Mouse (Mus musculus) monocyte, adult 5-6 weeks (primary cell): ENCODE measurements around the gene Zbtb44. TPM values are rescaled to one million over a fixed set of nuclear protein-coding genes. Genes with fewer than 3 reads are reported as not detected.

ENCODE experiments used
- ATAC-seq: fragments of 153-309, 156-312 bp; replicated peaks from 2 replicates; pipeline ENCODE4 v1.8.0; 2017; ENCODE audit warnings: mild to moderate bottlenecking; ENCODE audit not compliant: low TSS enrichment, insufficient number of reproducible peaks, severe bottlenecking, poor library complexity, low FRiP score
- total RNA-seq: library from RNA; stranded (forward); fragments of 200-1000, 200-491, 200-594 nt; gene quantifications from 3 replicates; pipeline ENCODE4 v1.2.3, GENCODE M21; 2017

Gene Zbtb44
- total RNA-seq, 1 experiment from 2014 or later = 32.1 TPM

GRCm38 (mm10) chr9:31092111-31092832 is 61.8 kb downstream of the Zbtb44 start:
- ATAC-seq = no peak

GRCm38 (mm10) chr9:31092833-31093195 is 62.4 kb downstream of the Zbtb44 start:
- ATAC-seq = no peak

GRCm38 (mm10) chr9:31097088-31098082 is 66.9 kb downstream of the Zbtb44 start:
- ATAC-seq = no peak

- no peak for ATAC-seq
Measured at GRCm38 (mm10) chr9:31098118-31098517, 67.7 kb downstream of the Zbtb44 start.

- no peak for ATAC-seq
Measured at GRCm38 (mm10) chr9:31108464-31108863, 78.0 kb downstream of the Zbtb44 start.

- no peak for ATAC-seq
Measured at GRCm38 (mm10) chr9:31115586-31115985, 85.1 kb downstream of the Zbtb44 start.

- no peak for ATAC-seq
Measured at GRCm38 (mm10) chr9:31117088-31117487, 86.6 kb downstream of the Zbtb44 start.

- no peak for ATAC-seq
Measured at GRCm38 (mm10) chr9:31117488-31117887, 87.0 kb downstream of the Zbtb44 start.

- no peak for ATAC-seq
Measured at GRCm38 (mm10) chr9:31118520-31119298, 88.3 kb downstream of the Zbtb44 start.

- ATAC-seq = no peak
Measured at GRCm38 (mm10) chr9:31119405-31119804, 89.0 kb downstream of the Zbtb44 start.

GRCm38 (mm10) chr9:31119882-31120532 is 89.6 kb downstream of the Zbtb44 start:
- no peak for ATAC-seq

GRCm38 (mm10) chr9:31120533-31120915 is 90.1 kb downstream of the Zbtb44 start:
- no peak for ATAC-seq

GRCm38 (mm10) chr9:31122464-31123030 is 92.1 kb downstream of the Zbtb44 start:
- ATAC-seq = no peak

Other genes starting within 250 kb of the Zbtb44 start
- not detected in 3 replicates for gene Adamts15, start 108.2 kb upstream of the Zbtb44 start, total RNA-seq
- 0.32 TPM in 1 of 3 replicates, not detected in the others for gene Adamts8, start 88.1 kb upstream of the Zbtb44 start, total RNA-seq
- 7.2 to 11.8 TPM (median 7.5 TPM) in 3 replicates for gene St14, start 101.2 kb downstream of the Zbtb44 start, total RNA-seq
- 117 to 176 TPM (median 135 TPM) in 3 replicates for gene Aplp2, start 181.2 kb downstream of the Zbtb44 start, total RNA-seq
- gene Prdm10, start 249.9 kb downstream of the Zbtb44 start, total RNA-seq = 7.1 to 16.9 TPM (median 9.6 TPM) in 3 replicates